Comparison of ENCODE assay signal across 22 mouse cellular contexts in the genomic region with DNA sequence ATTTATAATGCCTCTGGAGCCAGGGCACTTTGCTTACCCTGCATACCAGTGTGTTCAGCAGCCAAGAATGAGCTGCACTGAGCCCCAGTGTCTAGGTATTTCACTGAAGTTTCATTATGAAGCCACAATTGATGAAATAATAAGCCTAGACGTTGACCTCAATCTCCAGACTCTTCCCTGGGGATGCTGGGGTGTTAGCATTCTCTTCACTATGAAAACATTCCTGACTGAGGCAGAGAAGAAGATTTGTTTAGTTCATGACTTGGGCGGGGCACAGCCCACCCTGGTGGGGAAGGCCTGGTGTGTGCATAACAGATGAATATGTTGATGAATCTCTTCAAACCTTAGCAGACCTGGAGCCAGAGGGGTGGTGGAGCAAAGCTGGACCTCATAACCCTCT.
DNase-seq lines count a peak whose midpoint lies in the region; ATAC-seq and TF ChIP-seq lines count a peak whose summit lies in the region.
"Had no signal": no experiment of that assay in that cellular context is flagged by ENCODE, and none has a peak within 500 bp of the region (broad histone marks: within the 10 kb centered on the region; RNA-seq: fewer than 3 reads in every experiment).

No protein-coding gene starts in this region.

- DNase-seq in embryo, embryonic 10.5 days (ENCODE audit: low spot score): peak; percentile 13
- DNase-seq in embryo, embryonic 9.5 days (ENCODE audit: extremely low spot score): no peak
- no peak for DNase-seq in Patski (ENCODE audit: low read depth, low spot score)
- peak; percentile 44 for DNase-seq in fibroblast of lung, adult 2 months (ENCODE audit: low read depth)
- no peak for DNase-seq in right cerebral cortex, adult 18-20 months
- no peak for DNase-seq in forebrain, embryonic 10.5 days (ENCODE audit: extremely low spot score, low spot score)
- DNase-seq: adrenal gland, postnatal 10 days; cerebellum, adult 18-20 months; cerebellum, adult 9-11 months; cerebellum, postnatal 36 days; gastrocnemius, postnatal 10 days; heart, postnatal 36 days; kidney, adult 8-10 months had no signal

- no peaks in the 10 kb centered on the region for H3K79me3 ChIP-seq in C2C12 (ENCODE audit: low read depth)

- no peaks in the 10 kb centered on the region for H3K79me2 ChIP-seq in C2C12 (ENCODE audit: control insufficient read depth, insufficient read depth)

- in situ Hi-C loops in Patski (cut with MboI; ENCODE audit: low pct_unique_long_range_greater_than_20kb): no loop called here

- no peak for TF ChIP-seq CTCF in C2C12 (IDR thresholded peaks at IDR 0.05; ENCODE audit: control insufficient read depth, insufficient read depth, insufficient read length)
- no peak for TF ChIP-seq CTCF in Patski (IDR thresholded peaks at IDR 0.05)

- H3K36me3 ChIP-seq in C2C12 (ENCODE audit: control insufficient read depth, insufficient read depth): no peaks in the 10 kb centered on the region
- H3K36me3 ChIP-seq in forebrain, embryonic 10.5 days (replicated peaks): no peaks in the 10 kb centered on the region
- H3K36me3 ChIP-seq: embryonic facial prominence, embryonic 13.5 days; forebrain, embryonic 15.5 days; G1E; heart, embryonic 13.5 days; hindbrain, embryonic 15.5 days had no signal

- H3K27me3 ChIP-seq in C2C12 (ENCODE audit: control insufficient read depth, insufficient read depth, insufficient read length): no peaks in the 10 kb centered on the region
- H3K27me3 ChIP-seq in Patski: no peaks in the 10 kb centered on the region
- no peaks in the 10 kb centered on the region for H3K27me3 ChIP-seq in forebrain, embryonic 10.5 days (ENCODE audit: poor library complexity, severe bottlenecking)
- H3K27me3 ChIP-seq: embryonic facial prominence, embryonic 13.5 days; forebrain, embryonic 15.5 days; heart, embryonic 13.5 days; hindbrain, embryonic 15.5 days had no signal

- peak; percentile 39 for ATAC-seq in Patski
- ATAC-seq in granulocyte monocyte progenitor cell, adult 5-6 weeks (replicated peaks; ENCODE audit: poor library complexity, severe bottlenecking): no peak
- ATAC-seq: forebrain, embryonic 15.5 days; inflammation-experienced regulatory T-cells, adult 6 months; intestine, postnatal 0 days had no signal

- no peak overlapping the region for H3K27ac ChIP-seq in forebrain, embryonic 10.5 days
- H3K27ac ChIP-seq: embryonic facial prominence, embryonic 13.5 days; forebrain, embryonic 15.5 days; heart, embryonic 13.5 days; hindbrain, embryonic 15.5 days had no signal

- H3K9me3 ChIP-seq in forebrain, embryonic 10.5 days: no peaks in the 10 kb centered on the region
- H3K9me3 ChIP-seq: embryonic facial prominence, embryonic 13.5 days; forebrain, embryonic 15.5 days; G1E; heart, embryonic 13.5 days; hindbrain, embryonic 15.5 days had no signal

- no peak overlapping the region for H3ac ChIP-seq in C2C12 (ENCODE audit: control insufficient read depth, insufficient read length, low read depth)

- H3K4me3 ChIP-seq in C2C12 (ENCODE audit: insufficient read depth, poor library complexity, severe bottlenecking): no peak overlapping the region
- no peak overlapping the region for H3K4me3 ChIP-seq in forebrain, embryonic 10.5 days
- H3K4me3 ChIP-seq: embryonic facial prominence, embryonic 13.5 days; forebrain, embryonic 15.5 days; heart, embryonic 13.5 days; hindbrain, embryonic 15.5 days had no signal

- 65% methylated on average over 2 of the region's 2 CpGs for WGBS in forebrain, embryonic 10.5 days

- H3K4me1 ChIP-seq in forebrain, embryonic 10.5 days: no peaks in the 10 kb centered on the region
- H3K4me1 ChIP-seq: embryonic facial prominence, embryonic 13.5 days; forebrain, embryonic 15.5 days had no signal

- POLR2A ChIA-PET in Patski (lab: Charles Lee): no interaction called here

- CTCF ChIA-PET in Patski (lab: Charles Lee): no interaction called here

TF ChIP-seq in C2C12, 6 proteins besides CTCF, POLR2A, EP300 and RAD21:
- TF ChIP-seq FOSL1 (IDR thresholded peaks at IDR 0.05; ENCODE audit: insufficient read depth, low read length, poor library complexity, severe bottlenecking): no peak
- TF ChIP-seq MAX (IDR thresholded peaks at IDR 0.05): peak; percentile 31
- peak; percentile 38 for TF ChIP-seq CEBPB (IDR thresholded peaks at IDR 0.05; ENCODE audit: low read depth)
TF ChIP-seq in C2C12: peak in this region for 2.

Comparison
In these comparisons a context has a peak if more than half of its experiments do, and no peak if none do; other contexts are left out.
1. DNase-seq: peak in embryo, embryonic 10.5 days (single experiment) and fibroblast of lung, adult 2 months (single experiment); none in embryo, embryonic 9.5 days (single experiment), Patski (single experiment), right cerebral cortex, adult 18-20 months (single experiment) and forebrain, embryonic 10.5 days (single experiment).